Mouse (Mus musculus) granulocyte monocyte progenitor cell, adult 5-6 weeks (primary cell): ENCODE results near the gene Palb2. TPM values are rescaled to one million over a fixed set of nuclear protein-coding genes. Genes with fewer than 3 reads are reported as not detected.
"Not testable (repeated sequence)": the region's sequence is repeated elsewhere in the genome, so short reads cannot be mapped to it uniquely, and the experiment has no call there.

ENCODE experiments used
- ATAC-seq: replicated peaks from 2 replicates; pipeline ENCODE4 v1.8.0; 2016; ENCODE audit warnings: mild to moderate bottlenecking, moderate TSS enrichment, inconsistent platforms; ENCODE audit not compliant: poor library complexity, severe bottlenecking
- total RNA-seq, 2 experiments: library from RNA; stranded (forward) in 1 of 2; stranded (reverse) in 1 of 2; fragments of 200-712, 200-1000 nt in 1 of 2; fragments of >200 nt in 1 of 2; fragmentation: Nextera tagmentation in 1 of 2; gene quantifications; 2 replicates each; pipeline ENCODE4 v1.2.3; 2014 to 2017

Gene Palb2
- total RNA-seq, 2 experiments from 2014 or later: 20.4 to 40.6 TPM

DNA sequence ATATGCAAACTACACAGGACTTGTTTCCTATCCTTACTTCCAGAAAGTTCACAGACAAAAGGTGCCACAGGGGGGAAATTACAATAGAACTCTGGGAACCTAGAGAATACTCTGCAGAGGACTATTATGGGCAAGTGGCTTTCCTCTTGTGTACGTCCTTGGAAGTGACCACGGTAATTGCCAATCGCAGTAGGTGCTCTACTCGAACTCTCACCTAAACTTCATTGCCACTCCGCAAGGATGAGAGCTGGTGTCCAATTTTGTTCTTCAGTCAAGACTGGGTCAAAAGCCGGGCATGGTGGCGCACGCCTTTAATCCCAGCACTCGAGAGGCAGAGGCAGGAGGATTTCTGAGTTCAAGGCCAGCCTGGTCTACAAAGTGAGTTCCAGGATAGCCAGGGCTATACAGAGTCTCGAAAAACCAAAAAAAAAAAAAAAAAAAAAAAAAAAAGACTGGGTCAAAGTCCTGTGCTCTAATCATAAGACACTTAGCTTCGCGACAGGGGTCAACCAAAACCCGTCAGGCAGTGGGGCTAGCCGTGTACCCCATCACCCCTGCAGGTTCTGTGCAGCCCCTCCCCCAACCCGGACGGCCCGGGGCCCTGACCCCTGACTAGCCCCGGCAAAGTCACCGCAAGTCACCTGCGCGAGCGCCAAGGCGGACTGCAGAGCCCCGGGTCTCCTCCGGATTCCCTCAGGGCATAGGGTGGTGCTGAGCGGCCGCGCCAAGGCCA is 31.6 kb downstream of the Palb2 start:
- ATAC-seq: not testable (repeated sequence)

DNA sequence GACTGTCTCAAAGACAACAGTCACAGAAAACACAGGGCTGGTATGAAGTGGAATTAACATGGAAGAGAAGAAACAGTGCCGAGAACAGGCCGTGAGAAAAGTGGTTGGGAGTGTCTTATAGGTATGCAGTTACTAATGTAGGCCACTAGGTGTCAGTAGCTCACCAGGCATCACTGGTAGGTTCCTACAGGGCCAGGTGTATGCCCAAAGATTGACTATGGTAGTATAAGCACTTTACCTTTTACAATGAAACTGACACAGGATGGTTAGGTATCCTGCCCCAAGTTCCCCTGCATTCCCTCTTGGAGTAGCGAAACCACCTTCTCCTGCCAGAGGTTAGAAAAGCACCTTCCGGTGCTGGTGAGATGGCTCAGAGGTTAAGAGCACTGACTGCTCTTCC is 33.6 kb downstream of the Palb2 start:
- peak; percentile 70 for ATAC-seq

DNA sequence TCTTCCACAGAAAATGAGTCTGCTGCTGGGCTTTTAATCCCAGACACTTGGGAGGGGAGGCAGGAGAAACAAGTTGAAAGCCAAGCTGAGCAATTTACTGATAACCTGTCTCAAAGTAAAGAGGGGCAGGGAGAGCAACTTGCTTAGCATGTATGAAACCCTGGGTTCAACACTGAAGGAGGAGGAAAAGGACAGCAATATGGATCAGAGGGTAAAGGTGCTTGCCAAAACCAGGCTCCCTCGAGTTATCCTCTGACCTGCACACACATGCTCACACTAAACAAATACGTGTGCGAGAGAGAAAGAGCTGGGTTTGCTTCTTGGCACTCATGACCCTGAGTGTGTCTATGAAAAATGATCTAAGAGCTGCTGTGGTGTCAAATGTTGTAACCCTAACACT is 34.8 kb downstream of the Palb2 start:
- no peak for ATAC-seq

DNA sequence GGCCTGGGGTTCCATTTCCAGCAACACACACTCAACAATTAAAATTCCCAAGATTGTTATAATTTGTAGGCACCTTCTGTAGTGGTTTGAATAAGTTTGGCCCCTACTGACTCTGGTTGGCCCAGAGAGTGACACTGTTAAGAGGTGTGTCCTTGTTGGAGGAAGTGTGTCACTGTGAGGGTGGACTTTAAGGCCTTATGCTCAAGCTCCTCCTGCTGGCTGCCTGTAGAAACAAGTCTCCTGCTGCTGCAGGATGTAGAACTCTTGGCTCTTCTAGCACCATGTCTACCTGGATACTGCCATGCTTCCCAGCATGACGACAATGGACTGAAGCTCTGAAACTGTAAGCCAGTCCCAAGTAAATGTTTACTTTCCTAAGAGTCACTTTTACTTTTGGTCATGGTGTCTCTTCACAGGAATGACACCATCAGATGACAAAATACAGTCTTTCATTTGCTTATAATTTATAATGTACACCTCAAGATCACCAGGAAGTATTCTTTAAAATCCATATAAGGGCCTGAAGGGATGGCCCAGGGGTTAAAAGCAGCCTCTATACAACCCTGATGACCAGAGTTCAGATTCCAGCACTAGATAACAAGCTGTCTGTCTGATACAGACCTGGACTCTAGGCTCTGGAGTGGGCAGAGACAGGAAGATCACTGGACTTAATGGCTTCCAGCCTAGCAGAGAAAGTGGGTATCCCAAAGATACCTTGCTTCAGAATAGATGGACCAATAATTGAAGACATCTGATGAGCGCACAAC is 38.0 kb downstream of the Palb2 start:
- ATAC-seq: peak; percentile 71

- peak; percentile 48 for ATAC-seq
These were observed 45.4 kb downstream of the Palb2 start for GRCm38 (mm10) chr7:122087195-122087982.

DNA sequence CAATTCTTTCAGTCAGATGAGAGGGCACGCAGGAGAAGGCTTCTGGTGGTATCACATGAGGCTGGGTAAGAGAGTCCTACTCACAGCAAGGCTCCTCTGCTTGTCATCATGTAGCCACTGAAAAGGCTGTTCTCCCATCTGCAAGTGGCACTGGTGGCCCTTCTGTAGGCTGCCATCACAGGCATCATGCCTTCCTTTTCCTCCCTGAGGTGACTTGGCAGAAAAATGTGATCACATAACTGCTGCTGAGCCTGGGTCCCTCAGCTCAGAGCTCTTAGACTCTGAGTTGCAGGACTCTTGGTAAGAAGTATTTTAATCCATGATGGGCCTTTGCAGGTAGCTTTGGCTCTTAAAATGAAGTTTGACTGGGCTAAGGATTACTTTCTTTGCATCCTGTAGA is 51.7 kb downstream of the Palb2 start:
- ATAC-seq: no peak

- ATAC-seq: no peak
These were observed 52.8 kb downstream of the Palb2 start for GRCm38 (mm10) chr7:122079798-122080554.

DNA sequence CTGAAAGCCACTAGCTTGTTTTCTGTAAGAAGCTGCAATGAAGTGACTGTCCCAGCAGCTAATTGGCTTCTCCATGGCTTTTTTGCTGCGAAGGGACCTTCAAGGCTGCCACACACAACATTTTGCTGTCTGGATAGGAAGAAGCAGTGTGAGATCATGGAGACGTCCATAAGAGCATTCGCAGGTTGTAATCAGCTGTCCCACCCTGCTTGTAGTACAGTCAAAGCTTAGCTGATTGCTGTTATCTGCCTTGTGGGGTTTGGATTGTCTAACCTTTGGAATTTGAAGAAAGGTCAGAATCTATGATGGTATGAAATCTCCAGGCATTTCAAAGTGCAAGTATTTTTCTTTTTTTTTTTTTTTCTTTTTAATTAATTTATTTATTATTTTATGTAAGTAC is 58.4 kb downstream of the Palb2 start:
- no peak for ATAC-seq

DNA sequence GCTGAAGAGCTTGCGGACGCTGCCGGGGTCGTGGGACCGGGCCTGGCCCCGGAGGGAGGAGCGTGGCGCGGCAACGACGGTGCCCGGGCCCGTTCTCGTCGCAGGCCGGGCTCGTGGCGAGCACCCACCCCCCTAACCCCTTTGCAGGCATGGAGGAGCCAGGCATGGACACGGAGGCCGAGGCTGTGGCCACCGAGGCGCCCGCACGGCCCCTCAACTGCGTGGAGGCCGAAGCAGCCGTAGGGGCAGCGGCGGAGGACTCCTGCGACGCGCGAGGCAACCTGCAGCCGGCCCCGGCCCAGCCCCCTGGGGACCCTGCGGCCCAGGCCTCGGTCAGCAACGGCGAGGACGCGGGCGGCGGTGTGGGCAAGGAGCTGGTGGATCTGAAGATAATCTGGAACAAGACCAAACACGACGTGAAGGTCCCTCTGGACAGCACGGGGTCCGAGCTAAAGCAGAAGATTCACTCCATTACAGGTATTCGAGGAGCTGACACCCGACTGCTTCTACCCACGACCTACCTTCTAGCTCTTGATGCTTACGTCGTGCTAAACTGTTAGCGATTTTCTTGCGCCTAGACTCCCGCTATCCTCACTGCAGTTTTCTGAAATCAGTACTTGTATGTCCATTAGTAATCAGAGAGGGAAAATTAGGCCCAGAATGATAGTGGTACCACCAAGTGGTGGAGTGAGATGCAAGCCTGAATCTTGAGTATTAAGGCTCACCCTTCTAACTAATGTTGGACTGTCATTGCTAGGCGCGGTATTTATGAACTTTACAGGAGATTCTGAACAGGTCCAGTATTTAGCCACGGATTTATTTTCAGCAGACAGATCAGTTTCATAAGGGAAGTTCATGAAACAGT is 65.0 kb downstream of the Palb2 start:
- ATAC-seq: no peak

- peak; percentile 84 for ATAC-seq
These were observed 65.8 kb downstream of the Palb2 start, which contains the start of the genes Ubfd1 and Ears2 for GRCm38 (mm10) chr7:122066945-122067516. Gene Ubfd1 (plus strand): TSS chr7:122067175. Gene Ears2 (minus strand): TSS chr7:122067263.

DNA sequence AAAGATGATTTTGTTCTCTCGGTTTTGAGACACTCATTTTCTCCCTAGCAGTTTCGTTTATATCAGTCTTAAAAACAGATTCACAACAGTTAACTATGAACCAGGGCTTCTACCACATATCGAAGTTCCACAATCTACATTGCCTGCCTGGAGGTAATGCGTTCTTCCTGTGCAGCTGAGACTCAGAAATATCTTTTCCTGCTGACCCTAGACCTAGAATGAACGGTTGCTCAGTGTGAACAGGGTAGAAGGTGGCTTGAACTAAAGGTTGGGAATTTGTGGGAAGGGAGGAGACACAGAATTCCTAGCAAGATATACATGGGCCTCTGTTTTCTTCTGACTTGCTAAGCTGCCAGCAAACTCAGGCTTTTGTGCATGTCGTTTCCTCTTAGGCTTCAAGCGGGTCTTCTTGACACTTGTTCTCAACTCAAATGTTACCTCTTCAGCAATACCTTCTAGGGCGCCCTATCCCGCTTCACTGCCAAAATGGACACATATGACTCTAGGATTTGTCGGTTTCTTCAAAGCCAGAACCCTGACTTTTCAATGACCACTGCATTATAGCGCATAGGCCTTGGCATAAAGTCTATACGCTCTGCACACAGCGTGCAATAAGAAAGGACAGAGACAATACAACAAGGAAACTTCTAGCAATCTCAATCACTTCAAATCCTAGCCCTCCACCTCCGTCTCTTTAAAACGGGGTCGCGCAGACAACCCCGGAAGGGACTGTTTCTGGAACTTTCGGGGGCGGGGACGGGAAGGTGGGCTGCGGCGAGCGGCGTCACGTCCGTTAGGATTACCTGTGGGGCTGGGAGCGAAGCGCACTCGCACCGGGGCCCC is 66.5 kb downstream of the Palb2 start:
- ATAC-seq: no peak

DNA sequence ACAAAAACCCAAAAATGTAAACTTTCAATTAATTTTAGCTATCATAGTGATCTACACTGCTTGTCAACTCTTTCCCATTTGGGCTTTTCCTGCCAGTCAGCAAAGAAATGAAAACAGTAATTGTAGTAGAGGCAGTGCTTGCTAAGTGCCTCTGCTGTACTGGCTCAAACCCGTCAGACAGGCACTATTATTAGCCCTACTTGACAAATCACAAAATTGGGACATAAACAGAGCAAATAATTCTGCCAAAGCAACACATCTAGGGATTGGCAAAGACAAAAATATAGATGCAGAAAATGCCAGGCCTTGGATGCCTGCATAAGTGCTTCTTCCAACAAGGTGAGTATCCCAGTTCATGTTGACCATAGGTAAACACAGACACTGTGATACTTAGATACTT is 67.1 kb downstream of the Palb2 start:
- no peak for ATAC-seq

Other genes with a start within 250 kb of the Palb2 start
- gene Cog7, start 151.3 kb downstream of the Palb2 start, total RNA-seq (2014; fragmentation: Nextera tagmentation): 18.0 and 24.0 TPM in 2 replicates
- gene Cog7, start 151.3 kb downstream of the Palb2 start, total RNA-seq (2017): 16.9 and 20.0 TPM in 2 replicates
- gene Gga2, start 111.8 kb downstream of the Palb2 start, total RNA-seq (2014; fragmentation: Nextera tagmentation): 22.6 and 24.3 TPM in 2 replicates
- gene Gga2, start 111.8 kb downstream of the Palb2 start, total RNA-seq (2017): 19.2 and 21.0 TPM in 2 replicates
- gene Ubfd1, start 65.8 kb downstream of the Palb2 start, total RNA-seq (2014; fragmentation: Nextera tagmentation): 40.0 and 41.5 TPM in 2 replicates
- 35.7 and 36.5 TPM in 2 replicates for gene Ubfd1, start 65.8 kb downstream of the Palb2 start, total RNA-seq (2017)
- 7.0 and 12.1 TPM in 2 replicates for gene Ears2, start 65.7 kb downstream of the Palb2 start, total RNA-seq (2014; fragmentation: Nextera tagmentation)
- gene Ears2, start 65.7 kb downstream of the Palb2 start, total RNA-seq (2017): 5.8 and 7.2 TPM in 2 replicates
- 218 and 319 TPM in 2 replicates for gene Ndufab1, start 31.1 kb downstream of the Palb2 start, total RNA-seq (2014; fragmentation: Nextera tagmentation)
- 102 and 116 TPM in 2 replicates for gene Ndufab1, start 31.1 kb downstream of the Palb2 start, total RNA-seq (2017)
- 62.6 and 69.1 TPM in 2 replicates for gene Dctn5, start 56 bp upstream of the Palb2 start, total RNA-seq (2014; fragmentation: Nextera tagmentation)
- 72.8 and 79.9 TPM in 2 replicates for gene Dctn5, start 56 bp upstream of the Palb2 start, total RNA-seq (2017)
- 13.4 and 25.5 TPM in 2 replicates for gene Plk1, start 26.5 kb upstream of the Palb2 start, total RNA-seq (2014; fragmentation: Nextera tagmentation)
- 31.7 and 34.6 TPM in 2 replicates for gene Plk1, start 26.5 kb upstream of the Palb2 start, total RNA-seq (2017)
- gene Ern2, start 53.2 kb upstream of the Palb2 start, total RNA-seq (2014; fragmentation: Nextera tagmentation): not detected in 2 replicates
- not detected in 2 replicates for gene Ern2, start 53.2 kb upstream of the Palb2 start, total RNA-seq (2017)
- 1.7 TPM in 1 of 2 replicates, not detected in the other for gene Chp2, start 86.5 kb upstream of the Palb2 start, total RNA-seq (2014; fragmentation: Nextera tagmentation)
- not detected in 2 replicates for gene Chp2, start 86.5 kb upstream of the Palb2 start, total RNA-seq (2017)
- 22.6 and 25.8 TPM in 2 replicates for gene Prkcb, start 155.8 kb upstream of the Palb2 start, total RNA-seq (2014; fragmentation: Nextera tagmentation)
- gene Prkcb, start 155.8 kb upstream of the Palb2 start, total RNA-seq (2017): 21.4 and 27.1 TPM in 2 replicates